Mouse (Mus musculus): Measurements from ENCODE around the gene Fam222b.

- no peak for TF ChIP-seq CTCF (IDR thresholded peaks at IDR 0.05; ENCODE audit: insufficient read depth, low read length)
- no peak for TF ChIP-seq POLR2A (IDR thresholded peaks at IDR 0.05; ENCODE audit: borderline replicate concordance, extremely low read depth, low read depth, low read length)
Observed at GRCm38 (mm10) chr11:78083595-78083994, 10.9 kb upstream of the Fam222b start.
